15 mouse cellular contexts compared by ENCODE assay signal in the genomic region with DNA sequence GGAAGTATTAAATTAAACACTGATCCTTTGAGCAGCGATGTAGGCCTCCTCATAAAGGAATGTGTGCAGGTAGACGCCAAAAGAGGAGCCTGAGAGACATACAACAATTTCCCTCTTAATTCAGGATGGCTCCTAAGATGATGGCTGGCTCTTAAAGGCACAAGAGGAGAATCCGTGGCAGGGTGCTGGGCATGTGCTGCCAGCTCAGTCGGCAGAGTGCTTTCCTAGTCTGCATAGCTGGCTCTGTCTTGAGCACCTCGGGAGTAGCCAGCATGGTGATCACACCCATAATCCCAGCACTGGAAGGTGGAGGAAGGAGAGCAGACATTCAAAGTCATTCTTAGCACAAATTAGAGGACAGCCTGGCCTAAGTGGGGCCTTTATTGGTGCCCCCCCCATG. TPM values are rescaled to one million over a fixed set of nuclear protein-coding genes. Genes with fewer than 3 reads are reported as not detected.
DNase-seq lines count a peak whose midpoint lies in the region; ATAC-seq and TF ChIP-seq lines count a peak whose summit lies in the region.
"Had no signal": no experiment of that assay in that cellular context is flagged by ENCODE, and none has a peak within 500 bp of the region (broad histone marks: within the 10 kb centered on the region; RNA-seq: fewer than 3 reads in every experiment).

No protein-coding gene starts in this region.

- 81% methylated on average over 5 of the region's 5 CpGs for WGBS in heart, embryonic 13.5 days

- no peak overlapping the region for H3K4me3 ChIP-seq in heart, embryonic 13.5 days
- H3K4me3 ChIP-seq in layer of hippocampus, adult 2 months: no peak overlapping the region
- H3K4me3 ChIP-seq: embryonic facial prominence, embryonic 13.5 days; limb, embryonic 10.5 days; liver, embryonic 15.5 days; midbrain, embryonic 13.5 days; neural tube, embryonic 12.5 days had no signal

- H3K36me3 ChIP-seq in heart, embryonic 13.5 days: peaks cover 91% of the 10 kb centered on the region

- H3K9me3 ChIP-seq in heart, embryonic 13.5 days: no peaks in the 10 kb centered on the region
- H3K9me3 ChIP-seq: embryonic facial prominence, embryonic 13.5 days; limb, embryonic 10.5 days; liver, embryonic 15.5 days; midbrain, embryonic 13.5 days; neural tube, embryonic 12.5 days had no signal

- peak overlapping the region; percentile 73 for H3K27ac ChIP-seq in heart, embryonic 13.5 days (replicated peaks)
- peak overlapping the region; percentile 49 for H3K27ac ChIP-seq in layer of hippocampus, adult 2 months
- H3K27ac ChIP-seq: embryonic facial prominence, embryonic 13.5 days; limb, embryonic 10.5 days; liver, embryonic 15.5 days; midbrain, embryonic 13.5 days; neural tube, embryonic 12.5 days had no signal

- no peak overlapping the region for H3K4me2 ChIP-seq in heart, embryonic 13.5 days
- H3K4me2 ChIP-seq: embryonic facial prominence, embryonic 13.5 days; liver, embryonic 15.5 days; midbrain, embryonic 13.5 days; neural tube, embryonic 12.5 days had no signal

- no peak for ATAC-seq in cerebellum, adult (ENCODE audit: insufficient number of reproducible peaks, low FRiP score, low TSS enrichment)
- ATAC-seq in heart, embryonic 13.5 days (ENCODE audit: extremely low read depth, insufficient number of reproducible peaks, low FRiP score, low TSS enrichment): no peak
- ATAC-seq: forebrain, embryonic 14.5 days; midbrain, embryonic 13.5 days had no signal

- H3K9ac ChIP-seq in heart, embryonic 13.5 days: peak overlapping the region; percentile 64
- H3K9ac ChIP-seq: embryonic facial prominence, embryonic 13.5 days; liver, embryonic 15.5 days; midbrain, embryonic 13.5 days; neural tube, embryonic 12.5 days had no signal

- no peak for TF ChIP-seq CTCF in layer of hippocampus, adult 2 months (conservative IDR thresholded peaks at IDR 0.05)

- H3K27me3 ChIP-seq in heart, embryonic 13.5 days (replicated peaks): no peaks in the 10 kb centered on the region
- H3K27me3 ChIP-seq: embryonic facial prominence, embryonic 13.5 days; liver, embryonic 15.5 days; midbrain, embryonic 13.5 days; neural tube, embryonic 12.5 days had no signal

- intact Hi-C loops in heart, postnatal 25 days (cut with DNase I): no loop called here

- H3K4me1 ChIP-seq in heart, embryonic 13.5 days: peaks cover 15% of the 10 kb centered on the region
- H3K4me1 ChIP-seq: embryonic facial prominence, embryonic 13.5 days; limb, embryonic 10.5 days; midbrain, embryonic 13.5 days; neural tube, embryonic 12.5 days had no signal

- peak; percentile 59 for DNase-seq in cerebellum, adult 11-12 months
- DNase-seq in heart, postnatal 25 days (ENCODE audit: low spot score): no peak
- no peak for DNase-seq in layer of hippocampus, adult 2 months (ENCODE audit: low spot score in 2 of 2)
- DNase-seq in layer of hippocampus, postnatal 25 days (ENCODE audit: extremely low spot score in 1 of 2, low spot score in 1 of 2): no peak
- peak; percentile 46 to 50 for DNase-seq in cerebellum, postnatal 36 days
- DNase-seq in urinary bladder, postnatal 10 days (ENCODE audit: low spot score): no peak
- DNase-seq: layer of hippocampus, adult 9-11 months had no signal

RNA-seq across cellular contexts. Expression of gene Smarcc2, which starts 23.2 kb away (rescaled TPM):
- polyA plus RNA-seq in heart, embryonic 13.5 days (2015; fragmentation: Nextera tagmentation; extraction: Ambion mirVana): 55.2 and 57.1 TPM in 2 replicates
- 10 to 100 TPM; 75.8 to 78.4 TPM for total RNA-seq in heart, postnatal 25 days (2021)
- total RNA-seq in layer of hippocampus, adult 2 months (2021): 100 to 1,000 TPM; 246 to 255 TPM
- total RNA-seq in layer of hippocampus, postnatal 25 days (2021): 100 to 1,000 TPM; 228 to 242 TPM

RNA-seq across cellular contexts. Expression of gene Rnf41, which starts 24.4 kb away (rescaled TPM):
- 26.8 and 27.0 TPM in 2 replicates for polyA plus RNA-seq in heart, embryonic 13.5 days (2015; fragmentation: Nextera tagmentation; extraction: Ambion mirVana)
- total RNA-seq in heart, postnatal 25 days (2021): 10 to 100 TPM; 16.0 to 16.5 TPM
- total RNA-seq in layer of hippocampus, adult 2 months (2021): 10 to 100 TPM; 69.5 to 71.8 TPM
- 10 to 100 TPM; 68.0 to 76.9 TPM for total RNA-seq in layer of hippocampus, postnatal 25 days (2021)

RNA-seq across cellular contexts. Expression of gene Nabp2, which starts 24.6 kb away (rescaled TPM):
- 58.0 and 63.9 TPM in 2 replicates for polyA plus RNA-seq in heart, embryonic 13.5 days (2015; fragmentation: Nextera tagmentation; extraction: Ambion mirVana)
- total RNA-seq in heart, postnatal 25 days (2021): 10 to 100 TPM; 44.4 to 46.8 TPM
- total RNA-seq in layer of hippocampus, adult 2 months (2021): 10 to 100 TPM; 88.2 to 93.0 TPM
- 100 to 1,000 TPM in 1 of 2 experiments, 10 to 100 TPM in 1; 96.7 to 101 TPM for total RNA-seq in layer of hippocampus, postnatal 25 days (2021)

RNA-seq across cellular contexts. Expression of gene Slc39a5, which starts 34.8 kb away (rescaled TPM):
- polyA plus RNA-seq in heart, embryonic 13.5 days (2015; fragmentation: Nextera tagmentation; extraction: Ambion mirVana): 0.12 and 1.5 TPM in 2 replicates
- not detected for total RNA-seq in heart, postnatal 25 days (2021)
- total RNA-seq in layer of hippocampus, adult 2 months (2021): under 1 TPM in 1 of 2 experiments, not detected in 1; 0.29 TPM
- not detected for total RNA-seq in layer of hippocampus, postnatal 25 days (2021)
- polyA plus RNA-seq: forebrain, embryonic 14.5 days; neural tube, embryonic 12.5 days had no signal

RNA-seq across cellular contexts. Expression of gene Myl6, which starts 58.1 kb away (rescaled TPM):
- 1,202 and 1,344 TPM in 2 replicates for polyA plus RNA-seq in heart, embryonic 13.5 days (2015; fragmentation: Nextera tagmentation; extraction: Ambion mirVana)
- 100 to 1,000 TPM; 294 to 314 TPM for total RNA-seq in heart, postnatal 25 days (2021)
- 100 to 1,000 TPM; 519 to 544 TPM for total RNA-seq in layer of hippocampus, adult 2 months (2021)
- total RNA-seq in layer of hippocampus, postnatal 25 days (2021): 100 to 1,000 TPM; 551 to 619 TPM

Comparison
In these comparisons a context has a peak if more than half of its experiments do, and no peak if none do; other contexts are left out.
1. DNase-seq: peak in cerebellum, adult 11-12 months (single experiment) and cerebellum, postnatal 36 days (2 of 2); none in heart, postnatal 25 days (single experiment), layer of hippocampus, adult 2 months (0 of 2), layer of hippocampus, postnatal 25 days (0 of 2) and urinary bladder, postnatal 10 days (single experiment).